Mouse (Mus musculus) c-Kit-positive CD71-positive TER-119-positive erythroid progenitor cells, embryonic 14.5 days (primary cell): Measurements from ENCODE around the gene Cfap52.

Source experiments
- DNase-seq: peaks from one replicate; pipeline ENCODE4 v3.0.0-alpha.2; 2013; ENCODE audit warnings: low spot score

The Cfap52 gene

DNA sequence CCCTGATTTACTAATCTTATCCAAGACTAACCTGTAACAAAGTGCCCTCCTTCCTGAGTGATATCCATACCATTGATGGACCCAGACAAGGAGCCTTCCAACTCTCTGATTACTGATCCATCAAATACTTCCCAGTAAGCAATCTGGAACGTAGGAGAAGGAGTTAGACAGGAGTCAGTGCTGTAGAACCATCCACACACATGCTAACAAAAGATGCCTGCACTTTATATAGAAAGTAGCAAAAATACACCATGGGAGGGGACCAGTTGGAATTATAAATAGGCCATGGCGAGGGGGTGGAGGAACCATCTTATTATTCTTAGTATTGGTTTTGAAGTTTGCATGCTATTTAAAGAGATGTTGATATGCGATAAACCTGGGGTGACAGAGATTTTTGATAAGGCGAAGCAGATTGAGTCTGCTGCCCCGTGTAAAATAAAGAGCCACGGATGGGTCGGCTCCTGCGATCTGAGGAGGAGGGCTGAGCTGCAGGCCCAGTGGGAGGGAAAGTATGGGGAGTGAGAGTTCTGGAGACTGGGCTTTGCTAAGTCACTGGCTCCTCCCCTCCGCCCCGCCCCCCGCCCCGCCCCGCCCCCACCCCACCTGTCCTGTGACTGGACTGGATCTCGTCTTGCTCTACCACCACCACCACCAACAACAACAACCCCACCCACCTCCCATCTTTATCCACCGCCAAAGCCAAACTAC lies 38.9 kb downstream of the Cfap52 start:
- DNase-seq, result no peak

- no peak for DNase-seq
Observed at GRCm38 (mm10) chr11:67925000-67925399, 40.5 kb downstream of the Cfap52 start.

DNA sequence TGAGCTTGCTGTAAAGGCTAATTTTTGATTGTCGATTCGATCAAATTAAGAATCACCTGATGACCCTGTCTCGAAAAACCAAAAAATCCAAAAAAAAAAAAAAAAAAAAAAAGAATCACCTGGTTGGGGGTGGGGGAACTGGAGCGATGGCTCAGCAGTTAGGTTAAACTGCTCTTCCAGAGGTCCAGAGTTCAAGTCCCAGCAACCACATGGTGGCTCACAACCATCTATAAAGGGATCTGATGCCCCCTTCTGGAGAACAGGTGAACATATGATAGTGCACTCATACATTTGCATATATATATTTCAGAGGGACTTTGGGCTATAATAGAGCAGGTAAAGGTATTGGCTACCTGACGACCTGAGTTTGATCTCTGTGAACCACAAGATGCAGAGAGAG lies 41.7 kb downstream of the Cfap52 start:
- no peak for DNase-seq

DNA sequence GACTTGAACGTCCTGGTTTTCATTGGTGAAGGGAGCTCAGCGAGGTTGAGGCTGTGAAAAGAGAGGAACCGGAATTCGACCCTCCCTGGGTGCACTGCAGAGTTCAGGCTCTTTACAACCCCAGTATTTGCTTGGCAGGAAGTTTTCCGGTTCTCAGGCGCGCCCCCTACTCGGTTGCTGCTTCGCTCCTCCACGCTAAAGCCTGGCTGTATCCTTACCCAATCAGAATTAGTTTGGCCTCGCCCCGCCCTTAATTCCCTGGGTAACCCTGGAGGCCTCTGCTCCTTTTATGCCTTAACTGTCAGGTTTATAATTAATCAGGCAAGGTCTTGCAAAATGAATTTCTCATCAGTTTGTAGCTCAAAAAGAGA lies 42.7 kb downstream of the Cfap52 start:
- no peak for DNase-seq

GRCm38 (mm10) chr11:67921827-67922754 lies 43.4 kb downstream of the Cfap52 start, which contains the start of gene Usp43:
Gene Usp43, minus strand, starts transcription at chr11:67922153.
- no peak for DNase-seq

DNA sequence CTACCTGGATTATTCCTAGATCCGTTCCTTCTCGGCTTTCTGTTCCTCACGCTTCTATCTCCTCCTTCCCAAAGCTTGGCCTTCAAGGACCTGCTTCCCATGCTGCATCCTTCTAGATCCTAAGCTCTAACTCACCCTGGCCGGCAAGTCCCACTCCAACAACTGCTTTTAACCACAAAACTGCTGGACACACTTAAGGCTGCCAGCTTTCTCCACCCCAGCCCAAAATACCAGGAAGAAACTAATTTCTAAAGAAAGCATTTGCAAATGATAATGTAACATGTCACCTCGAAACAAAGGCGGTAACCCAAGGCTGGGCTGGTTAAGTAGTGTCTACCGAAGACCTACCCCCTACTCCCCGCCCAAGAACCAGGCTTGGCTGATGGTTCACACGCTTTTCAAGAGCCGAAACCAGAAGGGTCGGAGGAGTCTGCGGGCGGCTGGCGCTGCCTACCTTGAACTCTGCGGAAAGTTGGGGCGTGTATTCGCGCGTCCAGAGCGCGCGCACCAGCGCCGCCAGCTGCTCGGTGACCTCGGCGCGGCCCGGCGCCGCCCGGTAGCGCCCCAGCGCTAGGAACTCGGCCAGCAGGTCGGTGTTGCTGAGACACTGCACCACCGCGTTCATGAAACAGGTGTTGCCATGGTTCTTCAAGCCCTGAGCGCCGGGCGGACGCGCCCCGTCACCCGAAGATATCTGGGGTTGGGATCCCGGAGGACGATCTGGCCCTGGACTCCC lies 44.2 kb downstream of the Cfap52 start:
- no peak for DNase-seq

GRCm38 (mm10) chr11:67920226-67920960 lies 45.1 kb downstream of the Cfap52 start:
- no peak for DNase-seq

DNA sequence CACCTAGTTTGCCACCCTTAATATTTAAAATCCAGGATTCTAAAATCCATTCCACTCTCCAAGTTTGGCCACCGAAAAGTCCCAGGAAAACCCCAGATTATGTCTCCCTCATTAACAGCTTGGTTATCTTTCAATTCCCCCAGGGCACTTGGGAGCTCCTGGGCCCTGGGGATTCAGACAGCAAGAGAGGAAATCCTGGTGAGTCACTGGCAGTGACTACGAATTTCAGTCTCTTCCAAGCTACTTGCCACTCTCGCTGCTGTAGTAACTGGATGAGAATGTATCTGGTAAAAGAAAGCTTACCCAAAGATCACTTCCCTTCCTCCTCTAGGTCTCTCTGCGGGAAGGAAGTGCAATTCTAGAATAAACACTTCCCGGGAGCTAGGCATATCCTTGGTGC lies 45.9 kb downstream of the Cfap52 start:
- no peak for DNase-seq

DNA sequence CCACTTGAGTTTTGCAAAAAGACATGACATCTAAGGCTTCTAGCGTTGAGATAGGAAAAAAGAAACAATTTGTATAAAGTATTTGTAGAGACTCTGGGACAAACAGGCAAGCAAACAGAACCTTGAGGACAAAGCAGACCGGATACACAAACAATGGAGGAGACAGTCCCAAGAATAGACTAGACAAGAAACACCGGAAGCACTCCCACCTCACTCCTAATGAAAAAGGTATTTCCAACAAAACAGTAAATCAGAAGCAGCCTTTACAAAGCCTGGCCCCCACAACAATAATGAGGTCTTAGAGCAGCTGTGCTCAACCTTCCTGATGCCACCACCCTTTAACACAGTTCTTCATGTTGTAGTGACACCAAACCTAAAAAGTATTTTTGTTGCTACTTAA lies 48.3 kb downstream of the Cfap52 start:
- DNase-seq, result no peak

- no peak for DNase-seq
Observed at GRCm38 (mm10) chr11:67911074-67911473, 54.4 kb downstream of the Cfap52 start.

- no peak for DNase-seq
Observed at GRCm38 (mm10) chr11:67903756-67904155, 61.7 kb downstream of the Cfap52 start.

GRCm38 (mm10) chr11:67897064-67897560 lies 68.3 kb downstream of the Cfap52 start:
- peak; percentile 27 for DNase-seq

GRCm38 (mm10) chr11:67895641-67896040 lies 69.8 kb downstream of the Cfap52 start:
- DNase-seq, result no peak

DNA sequence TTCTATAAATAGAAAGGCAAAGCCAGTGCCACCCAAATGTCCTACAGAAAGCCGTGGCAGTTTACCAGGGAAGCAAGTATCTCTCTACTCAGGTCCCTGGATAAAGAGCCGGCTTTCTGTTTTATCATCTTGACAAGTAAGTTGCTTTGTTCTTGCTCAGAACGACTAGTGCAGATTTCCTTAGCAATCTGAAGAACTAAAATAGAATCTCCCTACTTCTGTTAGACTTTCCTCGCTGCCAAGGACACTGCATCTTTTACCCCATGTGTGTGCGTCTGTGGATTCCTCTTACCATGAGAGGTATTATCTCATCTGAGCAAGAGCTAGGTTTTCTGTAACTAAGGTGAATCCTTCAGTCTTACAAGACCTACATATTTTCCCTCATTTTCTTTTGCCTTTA lies 76.9 kb downstream of the Cfap52 start:
- DNase-seq, result no peak

- no peak for DNase-seq
Observed at GRCm38 (mm10) chr11:67885921-67886320, 79.5 kb downstream of the Cfap52 start.
